Comparison of ENCODE assay signal across 7 mouse cellular contexts in the genomic region with DNA sequence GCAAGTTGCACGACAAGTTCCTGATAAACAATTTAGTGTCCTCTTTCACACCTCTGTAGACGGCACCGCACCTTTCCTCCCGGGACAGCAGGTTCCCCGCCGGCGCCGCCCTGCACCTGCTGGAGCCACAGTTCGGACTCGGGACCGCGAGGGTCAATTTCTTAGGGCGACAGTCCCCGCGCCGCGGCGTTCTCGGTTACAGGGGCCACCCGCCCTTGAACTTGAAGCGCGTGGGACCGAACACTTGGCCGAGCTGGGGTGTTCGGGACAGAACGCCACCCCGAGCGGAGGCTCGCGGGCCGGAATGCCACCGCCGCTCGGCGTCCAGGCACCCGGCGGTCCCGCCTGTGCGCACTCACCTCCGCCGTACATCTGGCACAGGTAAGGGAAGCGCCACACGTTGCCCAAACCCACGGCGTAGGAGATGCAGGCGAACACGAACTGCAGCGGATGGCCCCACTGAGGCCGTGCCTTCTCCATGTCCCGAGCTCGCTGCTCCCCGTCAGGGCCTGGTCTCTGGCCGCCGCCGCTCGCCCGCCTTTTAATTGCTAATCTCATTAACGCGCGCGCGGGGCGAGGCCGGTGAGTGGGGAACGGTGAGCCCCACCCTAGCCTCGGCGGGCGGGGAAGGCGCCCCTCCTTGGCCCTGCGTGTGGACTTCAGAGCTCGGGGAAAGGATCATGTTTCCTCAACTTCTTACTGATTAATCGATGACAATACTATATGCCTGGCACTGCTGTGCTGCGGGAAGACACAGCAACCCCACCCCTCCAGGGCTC. TPM values are rescaled to one million over a fixed set of nuclear protein-coding genes. Genes with fewer than 3 reads are reported as not detected.
DNase-seq lines count a peak whose midpoint lies in the region; ATAC-seq and TF ChIP-seq lines count a peak whose summit lies in the region.

A gene (plus strand): TSS at position 113 of the 779 bp plus-strand sequence.
A gene (minus strand): TSS at position 559 of the 779 bp plus-strand sequence.

- peak within 1 kb of the TSS; percentile 66 for H3K4me3 ChIP-seq in G1E (ENCODE audit: low read depth, low read length)
- H3K4me3 ChIP-seq in erythroblast, embryonic 14.5 days (replicated peaks) = peak within 1 kb of the TSS; percentile 90
- peak within 1 kb of the TSS; percentile 56 for H3K4me3 ChIP-seq in intestine, postnatal 0 days (ENCODE audit: low read depth, low read length)
- peak within 1 kb of the TSS; percentile 75 for H3K4me3 ChIP-seq in liver, postnatal 0 days (ENCODE audit: low read depth, low read length)
- H3K4me3 ChIP-seq in neural tube, embryonic 14.5 days (ENCODE audit: low read depth, low read length) = peak within 1 kb of the TSS; percentile 37

- H3K4me2 ChIP-seq in intestine, postnatal 0 days (replicated peaks; ENCODE audit: low read depth) = peak within 1 kb of the TSS; percentile 77
- H3K4me2 ChIP-seq in liver, postnatal 0 days (ENCODE audit: low read depth, low read length) = peak within 1 kb of the TSS; percentile 88
- H3K4me2 ChIP-seq in neural tube, embryonic 14.5 days (ENCODE audit: low read depth, low read length) = peak within 1 kb of the TSS; percentile 70

- under 1% methylated on average over 73 of the region's 73 CpGs for WGBS in intestine, postnatal 0 days
- 2% methylated on average over 73 of the region's 73 CpGs for WGBS in liver, postnatal 0 days (ENCODE audit: insufficient replicate concordance)
- under 1% methylated on average over 72 of the region's 73 CpGs for WGBS in neural tube, embryonic 14.5 days

- DNase-seq in 3134 (ENCODE audit: extremely low read depth, insufficient read length, low spot score) (peak; percentile 24), G1E (ENCODE audit: low spot score) (peak; percentile 26)
- peak; percentile 80 for DNase-seq in liver, postnatal 0 days
- DNase-seq in cerebellum, adult 11-12 months = no peak

- H3K27ac ChIP-seq in intestine, postnatal 0 days (ENCODE audit: low read depth, low read length) = peak within 1 kb of the TSS; percentile 91
- H3K27ac ChIP-seq in liver, postnatal 0 days (ENCODE audit: low read depth) = 0 out of 2 replicates have a peak within 1 kb of the TSS, but pooled peaks have one; percentile 7
- H3K27ac ChIP-seq in neural tube, embryonic 14.5 days (ENCODE audit: low read depth, low read length) = no peak within 1 kb of the TSS

- H3K4me1 ChIP-seq in G1E (ENCODE audit: insufficient read depth, low read depth, low read length) = peaks cover 20% of the 10 kb centered on the region
- H3K4me1 ChIP-seq in erythroblast, embryonic 14.5 days (ENCODE audit: control insufficient read depth) = peaks cover 40% of the 10 kb centered on the region
- no peaks in the 10 kb centered on the region for H3K4me1 ChIP-seq in intestine, postnatal 0 days (replicated peaks; ENCODE audit: control insufficient read depth, insufficient read depth, low read length)
- H3K4me1 ChIP-seq in liver, postnatal 0 days (ENCODE audit: insufficient read depth) = peaks cover 9% of the 10 kb centered on the region; the same call in 1 of the 2 replicates
- H3K4me1 ChIP-seq in neural tube, embryonic 14.5 days (ENCODE audit: control insufficient read depth, insufficient read depth, low read length) = peaks cover 9% of the 10 kb centered on the region

- no peak for TF ChIP-seq CTCF in G1E (IDR thresholded peaks at IDR 0.05; ENCODE audit: low read depth, low read length)
- TF ChIP-seq CTCF in intestine, postnatal 0 days (IDR thresholded peaks at IDR 0.05; ENCODE audit: low read depth) = no peak
- TF ChIP-seq CTCF in liver, postnatal 0 days (IDR thresholded peaks at IDR 0.05; ENCODE audit: low read depth) = no peak

- H3K36me3 ChIP-seq in G1E (replicated peaks) = no peaks in the 10 kb centered on the region
- peaks cover 18% of the 10 kb centered on the region for H3K36me3 ChIP-seq in erythroblast, embryonic 14.5 days (ENCODE audit: control insufficient read depth)
- H3K36me3 ChIP-seq in intestine, postnatal 0 days (ENCODE audit: control insufficient read depth, insufficient read depth) = no peaks in the 10 kb centered on the region
- no peaks in the 10 kb centered on the region for H3K36me3 ChIP-seq in liver, postnatal 0 days (replicated peaks; ENCODE audit: insufficient read depth, low read length)
- H3K36me3 ChIP-seq in neural tube, embryonic 14.5 days (ENCODE audit: control insufficient read depth, insufficient read depth, low read length) = no peaks in the 10 kb centered on the region

- H3K9me3 ChIP-seq in G1E (replicated peaks) = no peaks in the 10 kb centered on the region
- H3K9me3 ChIP-seq in erythroblast, embryonic 14.5 days (ENCODE audit: control insufficient read depth, low read length) = peaks cover 4% of the 10 kb centered on the region; the same call in 1 of the 2 replicates
- H3K9me3 ChIP-seq in intestine, postnatal 0 days (ENCODE audit: control insufficient read depth) = no peaks in the 10 kb centered on the region
- no peaks in the 10 kb centered on the region for H3K9me3 ChIP-seq in liver, postnatal 0 days (ENCODE audit: low read length)
- no peaks in the 10 kb centered on the region for H3K9me3 ChIP-seq in neural tube, embryonic 14.5 days (ENCODE audit: control insufficient read depth, low read length)

- peaks cover 43% of the 10 kb centered on the region for H3K27me3 ChIP-seq in G1E (ENCODE audit: insufficient read depth, low read length)
- peaks cover 98% of the 10 kb centered on the region for H3K27me3 ChIP-seq in erythroblast, embryonic 14.5 days (ENCODE audit: control insufficient read depth)
- 0 out of 2 replicates have a peak, but pooled peaks cover 4% of the 10 kb centered on the region for H3K27me3 ChIP-seq in intestine, postnatal 0 days (replicated peaks; ENCODE audit: control insufficient read depth, insufficient read depth, low read length)
- H3K27me3 ChIP-seq in liver, postnatal 0 days (ENCODE audit: insufficient read depth, low read length) = peaks cover 40% of the 10 kb centered on the region
- H3K27me3 ChIP-seq in neural tube, embryonic 14.5 days (ENCODE audit: control insufficient read depth, insufficient read depth, low read length) = peaks cover 25% of the 10 kb centered on the region

- ATAC-seq in G1E (ENCODE audit: extremely low read depth, insufficient number of reproducible peaks, low FRiP score, poor library complexity, severe bottlenecking) = no peak
- peak; percentile 96 for ATAC-seq in intestine, postnatal 0 days
- ATAC-seq in liver, postnatal 0 days = peak; percentile 93
- ATAC-seq in neural tube, embryonic 14.5 days (ENCODE audit: low read depth) = peak; percentile 24; the same call in 1 of the 2 replicates

- peak within 1 kb of the TSS; percentile 64 for H3K9ac ChIP-seq in intestine, postnatal 0 days (ENCODE audit: low read depth, low read length)
- peak within 1 kb of the TSS; percentile 74 for H3K9ac ChIP-seq in liver, postnatal 0 days (replicated peaks)
- peak within 1 kb of the TSS; percentile 50 for H3K9ac ChIP-seq in neural tube, embryonic 14.5 days (replicated peaks; ENCODE audit: low read depth, low read length)

- TF ChIP-seq EP300 in liver, postnatal 0 days (IDR thresholded peaks at IDR 0.05; ENCODE audit: low read depth) = no peak; the same call in 1 of the 2 replicates

RNA-seq across cellular contexts. Expression of the first gene that starts in this region (rescaled TPM):
- total RNA-seq in G1E (2014; fragmentation: Nextera tagmentation) (not detected in 2 replicates), G1E (2017) (0.11 and 0.17 TPM in 2 replicates)
- not detected in 2 replicates for polyA plus RNA-seq in G1E (2012)
- 0.01 TPM in 1 of 2 replicates, not detected in the other for polyA plus RNA-seq in erythroblast, embryonic 14.5 days (2012)
- 0.50 and 0.61 TPM in 2 replicates for polyA plus RNA-seq in intestine, postnatal 0 days (2015; fragmentation: Nextera tagmentation; extraction: Ambion mirVana)
- polyA plus RNA-seq in liver, postnatal 0 days (2015; fragmentation: Nextera tagmentation; extraction: Ambion mirVana) = 0.19 and 0.23 TPM in 2 replicates
- polyA plus RNA-seq in neural tube, embryonic 14.5 days (2014; fragmentation: Nextera tagmentation; extraction: Ambion mirVana) = 0.04 and 0.26 TPM in 2 replicates

RNA-seq across cellular contexts. Expression of the second gene that starts in this region (rescaled TPM):
- total RNA-seq in G1E (2014; fragmentation: Nextera tagmentation) = 16.6 TPM in 1 of 2 replicates, not detected in the other
- 0.05 and 0.29 TPM in 2 replicates for total RNA-seq in G1E (2017)
- polyA plus RNA-seq in G1E (2012) = not detected in 2 replicates
- 0.23 and 0.45 TPM in 2 replicates for polyA plus RNA-seq in erythroblast, embryonic 14.5 days (2012)
- polyA plus RNA-seq in intestine, postnatal 0 days (2015; fragmentation: Nextera tagmentation; extraction: Ambion mirVana) = 20.3 and 23.3 TPM in 2 replicates
- polyA plus RNA-seq in liver, postnatal 0 days (2015; fragmentation: Nextera tagmentation; extraction: Ambion mirVana) = 2.3 and 2.4 TPM in 2 replicates
- 1.3 and 4.8 TPM in 2 replicates for polyA plus RNA-seq in neural tube, embryonic 14.5 days (2014; fragmentation: Nextera tagmentation; extraction: Ambion mirVana)

Comparison
In these comparisons a context has a peak if more than half of its experiments do, and no peak if none do; other contexts are left out.
1. H3K4me3 ChIP-seq: peak in every context shown above with its lines; median percentile 90 in erythroblast, embryonic 14.5 days; 75 in liver, postnatal 0 days; 66 in G1E; 56 in intestine, postnatal 0 days; 37 in neural tube, embryonic 14.5 days.